Mouse (Mus musculus) E14TG2a.4 (cell line): ENCODE data around the gene Wee2.

Experiments
- H3K27me3 ChIP-seq: 2 replicates; pipeline ENCODE4 v1.6.1; 2014; ENCODE audit warnings: low read length, control low read depth; ENCODE audit not compliant: insufficient read depth
- H3K36me3 ChIP-seq: 2 replicates; pipeline ENCODE4 v1.6.1; 2014; ENCODE audit warnings: low read length, control low read depth; ENCODE audit not compliant: insufficient read depth
- H3K4me1 ChIP-seq: replicated peaks from 2 replicates; pipeline ENCODE4 v1.6.1; 2014; ENCODE audit warnings: low read depth, low read length, control low read depth
- H3K4me3 ChIP-seq: replicated peaks from 2 replicates; pipeline ENCODE4 v1.5.1; 2014; ENCODE audit warnings: mild to moderate bottlenecking, low read length
- H3K9me3 ChIP-seq: 2 replicates; pipeline ENCODE4 v1.6.1; 2014; ENCODE audit warnings: low read length, control low read depth
- CTCF ChIP-seq: conservative IDR thresholded peaks from 2 replicates; pipeline ENCODE4 v1.5.1; 2014; ENCODE audit warnings: low read length
- NANOG ChIP-seq: IDR thresholded peaks from 2 replicates; pipeline ENCODE4 v1.6.1; 2014; ENCODE audit warnings: borderline replicate concordance, low read length, mixed read lengths
- POU5F1 ChIP-seq: IDR thresholded peaks from 2 replicates; pipeline ENCODE4 v1.6.1; 2014; ENCODE audit warnings: low read length, borderline replicate concordance

Gene Wee2

GRCm38 (mm10) chr6:40479705-40480104 is 40.8 kb downstream of the Wee2 start:
- Histone ChIP-seq H3K4me3 (no peak overlapping the region), H3K36me3 (peaks cover 86% of the 10 kb centered on the region)
- no peak for TF ChIP-seq NANOG
- no peak; the same call in 1 of the 2 replicates for TF ChIP-seq CTCF
- no peak for TF ChIP-seq POU5F1

DNA sequence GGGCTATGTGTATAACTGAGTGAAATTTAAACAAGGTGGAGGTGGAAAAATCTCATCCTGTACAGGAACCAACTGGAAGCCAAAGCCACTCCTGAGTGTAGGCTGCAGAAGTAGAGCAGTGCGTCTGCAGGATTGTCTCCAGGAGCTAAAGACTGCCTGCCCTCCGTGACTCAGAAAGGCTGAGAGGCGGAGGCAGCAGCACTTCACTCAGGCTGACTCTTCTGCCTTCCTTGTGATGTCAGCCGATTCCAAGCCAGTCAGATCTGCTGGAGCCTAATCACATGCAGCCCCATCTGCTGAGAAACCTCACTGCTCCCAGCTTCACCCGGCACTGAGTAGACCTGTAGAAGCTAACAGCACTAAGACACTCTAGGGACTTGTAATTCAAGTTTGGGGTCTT is 43.4 kb downstream of the Wee2 start:
- Histone ChIP-seq H3K4me3 (no peak overlapping the region), H3K4me1 (no peaks in the 10 kb centered on the region), H3K36me3 (peaks cover 77% of the 10 kb centered on the region), H3K9me3 (no peaks in the 10 kb centered on the region), H3K27me3 (no peaks in the 10 kb centered on the region)
- TF ChIP-seq NANOG, result no peak
- no peak for TF ChIP-seq POU5F1
- TF ChIP-seq CTCF, result no peak

More at GRCm38 (mm10) chr6:40479705-40480104, 40.8 kb downstream of the Wee2 start:
- no peaks in the 10 kb centered on the region for H3K4me1 ChIP-seq
- no peaks in the 10 kb centered on the region for H3K27me3 ChIP-seq
- H3K9me3 ChIP-seq, result no peaks in the 10 kb centered on the region

DNA sequence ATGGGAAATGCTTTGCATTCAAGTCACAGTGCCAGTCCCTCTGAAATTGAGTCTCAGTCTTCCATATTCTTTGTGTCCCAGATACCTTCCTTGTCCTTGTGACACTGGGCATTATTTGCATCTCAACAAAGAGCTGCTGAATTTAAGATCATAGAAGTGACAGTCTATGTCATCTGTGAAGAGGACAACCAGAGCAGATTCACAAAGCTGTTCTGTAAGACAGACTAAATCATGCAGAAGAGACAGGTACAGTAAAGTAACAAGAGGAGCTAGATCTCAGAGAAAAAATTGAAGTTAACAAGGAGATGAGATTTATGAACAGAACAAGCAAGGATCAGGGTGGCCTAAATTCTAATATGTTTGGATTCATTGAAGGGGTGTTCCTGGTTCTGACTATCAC is 52.0 kb downstream of the Wee2 start, which contains the start of gene Tas2r137:
TSS of gene Tas2r137 (plus strand) at position 301 of the 400 bp plus-strand sequence.
- Histone ChIP-seq H3K9me3 (no peaks in the 10 kb centered on the region), H3K4me1 (no peaks in the 10 kb centered on the region), H3K27me3 (no peaks in the 10 kb centered on the region), H3K36me3 (peaks cover 4% of the 10 kb centered on the region), H3K4me3 (no peak within 1 kb of the TSS)
- TF ChIP-seq CTCF (no peak), POU5F1 (no peak), NANOG (no peak)

GRCm38 (mm10) chr6:40493229-40493628 is 54.3 kb downstream of the Wee2 start, which contains the start of gene Tas2r108:
Tas2r108 (plus strand) TSS chr6:40493529.
- H3K36me3 ChIP-seq, result no peaks in the 10 kb centered on the region
- no peaks in the 10 kb centered on the region for H3K9me3 ChIP-seq
- H3K4me1 ChIP-seq, result no peaks in the 10 kb centered on the region
- no peak within 1 kb of the TSS for H3K4me3 ChIP-seq
- no peak for TF ChIP-seq CTCF
- no peaks in the 10 kb centered on the region for H3K27me3 ChIP-seq
